Mouse (Mus musculus) embryonic facial prominence, embryonic 11.5 days (tissue): ENCODE measurements at regions not wholly inside any gene's neighbourhood (a gene's known extent, or its start where the extent isn't known, plus 50 kb on each side); places are given as distances from the start of the nearest gene placed in this dataset.
A peak's percentile ranks its signal among the peaks of the same experiment; 100 is the strongest.

Experiments used
- ATAC-seq: fragments of 200-750 bp; cut with Nextera tagmentation; replicated peaks from 2 replicates; pipeline ENCODE4 v1.8.0; 2017; ENCODE audit warnings: low read depth; ENCODE audit not compliant: insufficient number of reproducible peaks, low FRiP score, low TSS enrichment
- DNase-seq: peaks from one replicate; pipeline ENCODE4 v3.0.0-alpha.2; 2015; ENCODE audit warnings: low spot score
- H3K27ac ChIP-seq: fragments of 300-500 bp; sonication (generic); replicated peaks from 2 replicates; pipeline ENCODE4 v1.5.1; 2014; ENCODE audit warnings: mild to moderate bottlenecking, low read depth, low read length, control low read depth
- H3K27me3 ChIP-seq: fragments of 300-500 bp; sonication (generic); 2 replicates; pipeline ENCODE4 v1.6.1; 2014; ENCODE audit warnings: mild to moderate bottlenecking, low read length, moderate library complexity, mixed read lengths; ENCODE audit not compliant: control insufficient read depth, insufficient read depth
- H3K36me3 ChIP-seq: fragments of 300-500 bp; sonication (generic); replicated peaks from 2 replicates; pipeline ENCODE4 v1.6.1; 2014; ENCODE audit warnings: low read depth, mild to moderate bottlenecking, low read length, moderate library complexity, mixed read lengths; ENCODE audit not compliant: control insufficient read depth, insufficient read depth
- H3K4me1 ChIP-seq: fragments of 300-500 bp; sonication (generic); 2 replicates; pipeline ENCODE4 v1.6.1; 2014; ENCODE audit warnings: low read length, mixed read lengths; ENCODE audit not compliant: control insufficient read depth, insufficient read depth
- H3K4me2 ChIP-seq: fragments of 300-500 bp; sonication (generic); 2 replicates; pipeline ENCODE4 v1.6.1; 2014; ENCODE audit warnings: low read depth, mild to moderate bottlenecking, control low read depth, low read length, moderate library complexity
- H3K4me3 ChIP-seq: fragments of 300-500 bp; sonication (generic); 2 replicates; pipeline ENCODE4 v1.5.1; 2014; ENCODE audit warnings: low read depth, low read length, control low read depth
- H3K9ac ChIP-seq: fragments of 300-500 bp; sonication (generic); replicated peaks from 2 replicates; pipeline ENCODE4 v1.6.1; 2014; ENCODE audit warnings: mild to moderate bottlenecking, control low read depth, low read length
- H3K9me3 ChIP-seq: fragments of 300-500 bp; sonication (generic); replicated peaks from 2 replicates; pipeline ENCODE4 v1.6.1; 2016; ENCODE audit warnings: mild to moderate bottlenecking, low read length, inconsistent platforms, mixed read lengths; ENCODE audit not compliant: control insufficient read depth
- WGBS: fragments of 180-500 bp; shearing (Covaris S2); extraction: QIAGEN DNeasy Blood & Tissue Kit; methylation state at CpG from one replicate; pipeline ENCODE4 v1.1.7; 2014; 5-methylcytosine and 5-hydroxymethylcytosine counted together

- Histone ChIP-seq H3K4me1 (no peaks in the 10 kb centered on the region), H3K4me3 (no peak overlapping the region), H3K36me3 (no peaks in the 10 kb centered on the region), H3K27ac (no peak overlapping the region), H3K9ac (no peak overlapping the region), H3K4me2 (no peak overlapping the region), H3K9me3 (no peaks in the 10 kb centered on the region), H3K27me3 (no peaks in the 10 kb centered on the region)
- DNase-seq = no peak
- no peak for ATAC-seq
- 24% methylated on average over 2 of the region's 2 CpGs for WGBS
Observed at GRCm38 (mm10) chr1:151112390-151112789, 69.9 kb upstream of the Gm47985 start.

GRCm38 (mm10) chr1:151113199-151113598 is 69.1 kb upstream of the Gm47985 start:
- H3K27me3 ChIP-seq = no peaks in the 10 kb centered on the region

GRCm38 (mm10) chr1:151118530-151118929 is 63.8 kb upstream of the Gm47985 start:
- 37% methylated on average over 4 of the region's 4 CpGs for WGBS
- H3K27ac ChIP-seq = no peak overlapping the region
- DNase-seq (peak; percentile 72), ATAC-seq (peak; percentile 70; the same call in 1 of the 2 replicates)
- no peaks in the 10 kb centered on the region for H3K36me3 ChIP-seq
- no peaks in the 10 kb centered on the region for H3K4me1 ChIP-seq
- H3K27me3 ChIP-seq = no peaks in the 10 kb centered on the region
- no peak overlapping the region for H3K4me2 ChIP-seq
- no peak overlapping the region for H3K9ac ChIP-seq
- H3K9me3 ChIP-seq = no peaks in the 10 kb centered on the region
- H3K4me3 ChIP-seq = no peak overlapping the region

More at GRCm38 (mm10) chr1:151113199-151113598, 69.1 kb upstream of the Gm47985 start:
- H3K27ac ChIP-seq = no peak overlapping the region
- H3K9ac ChIP-seq = no peak overlapping the region
- DNase-seq (no peak), ATAC-seq (no peak)
- no peak overlapping the region for H3K4me3 ChIP-seq
- H3K4me2 ChIP-seq = no peak overlapping the region
- no peaks in the 10 kb centered on the region for H3K9me3 ChIP-seq
- 75% methylated on average over 2 of the region's 2 CpGs for whole genome bisulfite sequencing
- H3K36me3 ChIP-seq = no peaks in the 10 kb centered on the region
- no peaks in the 10 kb centered on the region for H3K4me1 ChIP-seq

GRCm38 (mm10) chr1:151118982-151119381 is 63.4 kb upstream of the Gm47985 start:
- no peak overlapping the region for H3K4me2 ChIP-seq
- WGBS = 88% methylated on average over 4 of the region's 4 CpGs
- H3K27me3 ChIP-seq = no peaks in the 10 kb centered on the region
- H3K4me1 ChIP-seq = no peaks in the 10 kb centered on the region
- no peaks in the 10 kb centered on the region for H3K9me3 ChIP-seq
- H3K4me3 ChIP-seq = no peak overlapping the region
- ATAC-seq = no peak
- no peak overlapping the region for H3K27ac ChIP-seq
- DNase-seq = no peak
- H3K9ac ChIP-seq = no peak overlapping the region
- H3K36me3 ChIP-seq = no peaks in the 10 kb centered on the region

- DNase-seq (no peak), ATAC-seq (0 out of 2 replicates have a peak, but pooled peaks have one; percentile 59)
- H3K4me3 ChIP-seq = no peak overlapping the region
- no peaks in the 10 kb centered on the region for H3K36me3 ChIP-seq
- no peaks in the 10 kb centered on the region for H3K27me3 ChIP-seq
- H3K9ac ChIP-seq = no peak overlapping the region
- WGBS = 73% methylated on average over 7 of the region's 7 CpGs
- no peak overlapping the region for H3K27ac ChIP-seq
- H3K9me3 ChIP-seq = no peaks in the 10 kb centered on the region
- no peak overlapping the region for H3K4me2 ChIP-seq
- no peaks in the 10 kb centered on the region for H3K4me1 ChIP-seq
Observed at GRCm38 (mm10) chr1:151119566-151119965, 62.8 kb upstream of the Gm47985 start.

- H3K4me1 ChIP-seq = no peaks in the 10 kb centered on the region
- no peak for ATAC-seq
- DNase-seq = no peak
- WGBS = 87% methylated on average over 2 of the region's 2 CpGs
- H3K9ac ChIP-seq = no peak overlapping the region
- H3K4me2 ChIP-seq = no peak overlapping the region
- H3K27ac ChIP-seq = no peak overlapping the region
- no peaks in the 10 kb centered on the region for H3K9me3 ChIP-seq
- no peaks in the 10 kb centered on the region for H3K36me3 ChIP-seq
- no peaks in the 10 kb centered on the region for H3K27me3 ChIP-seq
- H3K4me3 ChIP-seq = no peak overlapping the region
Observed at GRCm38 (mm10) chr1:151121686-151122085, 60.7 kb upstream of the Gm47985 start.

GRCm38 (mm10) chr1:151123964-151124363 is 58.4 kb upstream of the Gm47985 start:
- no peak for ATAC-seq
- H3K9me3 ChIP-seq = no peaks in the 10 kb centered on the region
- no peaks in the 10 kb centered on the region for H3K36me3 ChIP-seq
- H3K9ac ChIP-seq = no peak overlapping the region
- no peak for DNase-seq
- no peak overlapping the region for H3K27ac ChIP-seq
- H3K27me3 ChIP-seq = no peaks in the 10 kb centered on the region
- H3K4me3 ChIP-seq = no peak overlapping the region
- WGBS = 91% methylated on average over 7 of the region's 7 CpGs
- no peak overlapping the region for H3K4me2 ChIP-seq
- H3K4me1 ChIP-seq = no peaks in the 10 kb centered on the region

- WGBS = 91% methylated on average over 9 of the region's 9 CpGs
- no peak for ATAC-seq
- no peak overlapping the region for H3K4me2 ChIP-seq
- no peaks in the 10 kb centered on the region for H3K9me3 ChIP-seq
- no peak overlapping the region for H3K4me3 ChIP-seq
- H3K4me1 ChIP-seq = no peaks in the 10 kb centered on the region
- no peak for DNase-seq
- no peaks in the 10 kb centered on the region for H3K36me3 ChIP-seq
- no peak overlapping the region for H3K9ac ChIP-seq
- H3K27ac ChIP-seq = no peak overlapping the region
- H3K27me3 ChIP-seq = no peaks in the 10 kb centered on the region
Observed at GRCm38 (mm10) chr1:151125028-151125659, 57.2 kb upstream of the Gm47985 start.
